Mouse (Mus musculus) liver, adult 2 months (tissue): Measurements from ENCODE around the gene Adamts8.

Experiments
- CTCF ChIP-seq: fragments of 200-500 bp; IDR thresholded peaks from 2 replicates; pipeline ENCODE4 v1.5.1; 2011; ENCODE audit warnings: low read depth, low read length, control low read depth
- POLR2A ChIP-seq: fragments of 200-500 bp; IDR thresholded peaks from 2 replicates; pipeline ENCODE4 v1.6.1; 2011; ENCODE audit warnings: low read length, control low read depth; ENCODE audit not compliant: insufficient read depth; ENCODE audit errors: extremely low read depth

- TF ChIP-seq CTCF (peak; percentile 75), POLR2A (no peak)
Measured at GRCm38 (mm10) chr9:30953287-30953686, 10.9 kb downstream of the Adamts8 start.
